Mouse (Mus musculus): ENCODE results near the gene Copz1. TPM values are rescaled to one million over a fixed set of nuclear protein-coding genes. Genes with fewer than 3 reads are reported as not detected.
A peak's percentile ranks its signal among the peaks of the same experiment; 100 is the strongest.

The Copz1 gene
- polyA plus RNA-seq, 1 experiment from 2014 or later: 195 TPM

GRCm38 (mm10) chr15:103317731-103318130 is 45.2 kb downstream of the Copz1 start:
- H3K27me3 ChIP-seq (ENCODE audit: control insufficient read depth, insufficient read depth, low read length): no peaks in the 10 kb centered on the region
- peaks cover 16% of the 10 kb centered on the region; the same call in 1 of the 2 replicates for H3K36me3 ChIP-seq (ENCODE audit: control insufficient read depth, insufficient read depth, low read length)
- 86% methylated on average over 8 of the region's 8 CpGs for WGBS
- H3K9ac ChIP-seq (replicated peaks; ENCODE audit: low read depth, low read length): no peak overlapping the region
- H3K9me3 ChIP-seq (ENCODE audit: control insufficient read depth, low read length): no peaks in the 10 kb centered on the region
- no peak for ATAC-seq (ENCODE audit: low read depth)
- no peak overlapping the region for H3K4me2 ChIP-seq (ENCODE audit: low read depth, low read length)
- H3K4me3 ChIP-seq (ENCODE audit: low read depth, low read length): no peak overlapping the region
- peaks cover 13% of the 10 kb centered on the region; the same call in 1 of the 2 replicates for H3K4me1 ChIP-seq (ENCODE audit: control insufficient read depth, insufficient read depth, low read length)
- H3K27ac ChIP-seq (ENCODE audit: low read depth, low read length): no peak overlapping the region; the same call in 1 of the 2 replicates

GRCm38 (mm10) chr15:103318201-103318816 is 45.8 kb downstream of the Copz1 start:
- no peaks in the 10 kb centered on the region for H3K27me3 ChIP-seq (ENCODE audit: control insufficient read depth, insufficient read depth, low read length)
- no peaks in the 10 kb centered on the region for H3K9me3 ChIP-seq (ENCODE audit: control insufficient read depth, low read length)
- peaks cover 16% of the 10 kb centered on the region; the same call in 1 of the 2 replicates for H3K36me3 ChIP-seq (ENCODE audit: control insufficient read depth, insufficient read depth, low read length)
- peak overlapping the region; percentile 4; the same call in 1 of the 2 replicates for H3K27ac ChIP-seq (ENCODE audit: low read depth, low read length)
- H3K4me2 ChIP-seq (ENCODE audit: low read depth, low read length): no peak overlapping the region
- H3K4me1 ChIP-seq (ENCODE audit: control insufficient read depth, insufficient read depth, low read length): peaks cover 12% of the 10 kb centered on the region; the same call in 1 of the 2 replicates
- no peak overlapping the region for H3K4me3 ChIP-seq (ENCODE audit: low read depth, low read length)
- no peak for ATAC-seq (ENCODE audit: low read depth)
- WGBS: 78% methylated on average over 3 of the region's 3 CpGs
- H3K9ac ChIP-seq (replicated peaks; ENCODE audit: low read depth, low read length): no peak overlapping the region

GRCm38 (mm10) chr15:103321076-103321475 is 48.6 kb downstream of the Copz1 start:
- Histone ChIP-seq H3K4me3 (ENCODE audit: low read depth, low read length) (no peak overlapping the region), H3K9ac (replicated peaks; ENCODE audit: low read depth, low read length) (no peak overlapping the region), H3K27ac (ENCODE audit: low read depth, low read length) (no peak overlapping the region), H3K4me1 (ENCODE audit: control insufficient read depth, insufficient read depth, low read length) (no peaks in the 10 kb centered on the region), H3K27me3 (ENCODE audit: control insufficient read depth, insufficient read depth, low read length) (no peaks in the 10 kb centered on the region), H3K9me3 (ENCODE audit: control insufficient read depth, low read length) (no peaks in the 10 kb centered on the region), H3K4me2 (ENCODE audit: low read depth, low read length) (no peak overlapping the region), H3K36me3 (ENCODE audit: control insufficient read depth, insufficient read depth, low read length) (peaks cover 14% of the 10 kb centered on the region; the same call in 1 of the 2 replicates)
- 44% methylated on average over 1 of the region's 1 CpGs for WGBS
- ATAC-seq (ENCODE audit: low read depth): no peak

GRCm38 (mm10) chr15:103322396-103322795 is 49.9 kb downstream of the Copz1 start:
- peak overlapping the region; percentile 60 for H3K4me3 ChIP-seq (ENCODE audit: low read depth, low read length)
- peak overlapping the region; percentile 86 for H3K4me2 ChIP-seq (ENCODE audit: low read depth, low read length)
- no peaks in the 10 kb centered on the region for H3K27me3 ChIP-seq (ENCODE audit: control insufficient read depth, insufficient read depth, low read length)
- H3K4me1 ChIP-seq (ENCODE audit: control insufficient read depth, insufficient read depth, low read length): no peaks in the 10 kb centered on the region
- no peak for ATAC-seq (ENCODE audit: low read depth)
- peak overlapping the region; percentile 83; the same call in 1 of the 2 replicates for H3K9ac ChIP-seq (replicated peaks; ENCODE audit: low read depth, low read length)
- WGBS: 51% methylated on average over 4 of the region's 4 CpGs
- no peaks in the 10 kb centered on the region for H3K9me3 ChIP-seq (ENCODE audit: control insufficient read depth, low read length)
- peaks cover 7% of the 10 kb centered on the region; the same call in 1 of the 2 replicates for H3K36me3 ChIP-seq (ENCODE audit: control insufficient read depth, insufficient read depth, low read length)
- H3K27ac ChIP-seq (ENCODE audit: low read depth, low read length): no peak overlapping the region

GRCm38 (mm10) chr15:103323070-103323454 is 50.5 kb downstream of the Copz1 start:
- 0% methylated on average over 6 of the region's 26 CpGs for WGBS
- peak; percentile 71 for ATAC-seq (ENCODE audit: low read depth)
- Histone ChIP-seq H3K9me3 (ENCODE audit: control insufficient read depth, low read length) (no peaks in the 10 kb centered on the region), H3K4me2 (ENCODE audit: low read depth, low read length) (peak overlapping the region; percentile 86), H3K27me3 (ENCODE audit: control insufficient read depth, insufficient read depth, low read length) (no peaks in the 10 kb centered on the region), H3K9ac (replicated peaks; ENCODE audit: low read depth, low read length) (peak overlapping the region; percentile 83), H3K36me3 (ENCODE audit: control insufficient read depth, insufficient read depth, low read length) (peaks cover 2% of the 10 kb centered on the region; the same call in 1 of the 2 replicates), H3K4me1 (ENCODE audit: control insufficient read depth, insufficient read depth, low read length) (no peaks in the 10 kb centered on the region), H3K27ac (ENCODE audit: low read depth, low read length) (peak overlapping the region; percentile 73), H3K4me3 (ENCODE audit: low read depth, low read length) (peak overlapping the region; percentile 60)

- Histone ChIP-seq H3K27me3 (ENCODE audit: control insufficient read depth, insufficient read depth, low read length) (no peaks in the 10 kb centered on the region), H3K4me1 (ENCODE audit: control insufficient read depth, insufficient read depth, low read length) (no peaks in the 10 kb centered on the region), H3K36me3 (ENCODE audit: control insufficient read depth, insufficient read depth, low read length) (no peaks in the 10 kb centered on the region), H3K9me3 (ENCODE audit: control insufficient read depth, low read length) (no peaks in the 10 kb centered on the region), H3K9ac (replicated peaks; ENCODE audit: low read depth, low read length) (peak overlapping the region; percentile 83), H3K27ac (ENCODE audit: low read depth, low read length) (peak overlapping the region; percentile 73), H3K4me2 (ENCODE audit: low read depth, low read length) (peak overlapping the region; percentile 86), H3K4me3 (ENCODE audit: low read depth, low read length) (peak overlapping the region; percentile 60)
- peak; percentile 95 for ATAC-seq (ENCODE audit: low read depth)
- under 1% methylated on average over 33 of the region's 40 CpGs for WGBS
Observed at GRCm38 (mm10) chr15:103323455-103324247, 51.1 kb downstream of the Copz1 start.

GRCm38 (mm10) chr15:103333081-103333615 is 60.6 kb downstream of the Copz1 start:
- Histone ChIP-seq H3K9me3 (ENCODE audit: control insufficient read depth, low read length) (no peaks in the 10 kb centered on the region), H3K36me3 (ENCODE audit: control insufficient read depth, insufficient read depth, low read length) (no peaks in the 10 kb centered on the region), H3K4me1 (ENCODE audit: control insufficient read depth, insufficient read depth, low read length) (0 out of 2 replicates have a peak, but pooled peaks cover 3% of the 10 kb centered on the region), H3K27ac (ENCODE audit: low read depth, low read length) (no peak overlapping the region), H3K27me3 (ENCODE audit: control insufficient read depth, insufficient read depth, low read length) (no peaks in the 10 kb centered on the region), H3K4me3 (ENCODE audit: low read depth, low read length) (no peak overlapping the region), H3K4me2 (ENCODE audit: low read depth, low read length) (no peak overlapping the region), H3K9ac (replicated peaks; ENCODE audit: low read depth, low read length) (no peak overlapping the region)
- ATAC-seq (ENCODE audit: low read depth): no peak
- 85% methylated on average over 5 of the region's 5 CpGs for WGBS

- ATAC-seq (ENCODE audit: low read depth): no peak
- Histone ChIP-seq H3K27me3 (ENCODE audit: control insufficient read depth, insufficient read depth, low read length) (no peaks in the 10 kb centered on the region), H3K27ac (ENCODE audit: low read depth, low read length) (no peak overlapping the region), H3K9ac (replicated peaks; ENCODE audit: low read depth, low read length) (no peak overlapping the region), H3K9me3 (ENCODE audit: control insufficient read depth, low read length) (no peaks in the 10 kb centered on the region), H3K4me3 (ENCODE audit: low read depth, low read length) (no peak overlapping the region), H3K4me1 (ENCODE audit: control insufficient read depth, insufficient read depth, low read length) (0 out of 2 replicates have a peak, but pooled peaks cover 3% of the 10 kb centered on the region), H3K36me3 (ENCODE audit: control insufficient read depth, insufficient read depth, low read length) (no peaks in the 10 kb centered on the region), H3K4me2 (ENCODE audit: low read depth, low read length) (no peak overlapping the region)
- 65% methylated on average over 5 of the region's 5 CpGs for WGBS
Observed at GRCm38 (mm10) chr15:103333738-103334137, 61.2 kb downstream of the Copz1 start.

Measured in neural tube, embryonic 14.5 days (tissue).